Mouse (Mus musculus) bone marrow, adult 2 months (tissue): ENCODE results near the gene Bin2. TPM values are rescaled to one million over a fixed set of nuclear protein-coding genes. Genes with fewer than 3 reads are reported as not detected.

Source experiments
- H3K27ac ChIP-seq: fragments of 200-500 bp; 2 replicates; pipeline ENCODE4 v1.5.1; 2012; ENCODE audit warnings: low read depth, mild to moderate bottlenecking, control low read depth, inconsistent platforms, low read length; ENCODE audit not compliant: control insufficient read depth, poor library complexity, insufficient read depth
- H3K4me1 ChIP-seq: fragments of 200-500 bp; 2 replicates; pipeline ENCODE4 v1.6.1; 2011; ENCODE audit warnings: low read length; ENCODE audit not compliant: control insufficient read depth, insufficient read depth
- H3K4me3 ChIP-seq: fragments of 200-500 bp; replicated peaks from 2 replicates; pipeline ENCODE3; 2011; ENCODE audit warnings: mild to moderate bottlenecking, low read depth, low read length, control low read depth; ENCODE audit not compliant: control insufficient read depth
- CTCF ChIP-seq: fragments of 200-500 bp; IDR thresholded peaks from 2 replicates; pipeline ENCODE4 v1.5.1; 2011; ENCODE audit warnings: low read length, control low read depth; ENCODE audit not compliant: control insufficient read depth, insufficient read depth
- POLR2A ChIP-seq: fragments of 200-500 bp; IDR thresholded peaks from 2 replicates; pipeline ENCODE4 v1.6.1; 2011; ENCODE audit warnings: low read depth, mild to moderate bottlenecking, control low read depth, low read length, borderline replicate concordance; ENCODE audit not compliant: control insufficient read depth
- WGBS: fragments of 180-500 bp; shearing (Covaris S2); methylation state at CpG from one replicate; pipeline ENCODE4 v1.1.7; 2018; 5-methylcytosine and 5-hydroxymethylcytosine counted together
- polyA plus RNA-seq: library from polyadenylated mRNA; stranded (reverse); fragments of >200 nt; gene quantifications from 2 replicates; pipeline ENCODE4 v1.2.4, GENCODE M21; 2011; ENCODE audit warnings: low replicate concordance; ENCODE audit not compliant: missing spikeins, insufficient read depth, insufficient read length

The Bin2 gene
- polyA plus RNA-seq, 1 experiment: 139 TPM

- 39% methylated on average over 3 of the region's 3 CpGs for WGBS
- no peak overlapping the region for H3K4me3 ChIP-seq
- TF ChIP-seq CTCF (no peak), POLR2A (no peak)
- no peak overlapping the region for H3K27ac ChIP-seq
- H3K4me1 ChIP-seq: peaks cover 2% of the 10 kb centered on the region; the same call in 1 of the 2 replicates
Measured at GRCm38 (mm10) chr15:100680381-100680780, 11.0 kb upstream of the Bin2 start.

DNA sequence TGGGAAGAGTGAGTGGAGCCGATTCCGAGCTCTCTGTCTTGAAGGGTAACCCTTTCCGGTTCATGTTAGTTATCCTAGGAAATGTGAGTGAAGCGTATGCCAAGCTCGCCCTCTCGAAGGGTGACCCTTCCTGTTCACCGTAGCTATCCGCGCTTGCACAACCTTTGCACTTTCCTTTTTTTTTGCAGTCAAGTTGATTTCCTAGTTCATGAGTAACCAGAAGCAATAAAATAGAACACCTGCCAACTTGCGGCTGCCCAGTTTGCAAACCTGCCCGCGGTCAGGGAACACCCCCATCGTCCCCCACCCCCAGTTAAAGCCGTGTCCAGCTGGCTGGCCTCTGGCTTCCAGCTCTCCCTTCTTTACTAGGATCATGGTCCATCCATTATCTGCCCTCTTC lies 9.7 kb upstream of the Bin2 start:
- no peak for TF ChIP-seq CTCF
- TF ChIP-seq POLR2A: no peak
- peak overlapping the region; percentile 28 for H3K27ac ChIP-seq
- H3K4me3 ChIP-seq: no peak overlapping the region
- H3K4me1 ChIP-seq: peaks cover 3% of the 10 kb centered on the region; the same call in 1 of the 2 replicates
- WGBS: 41% methylated on average over 14 of the region's 14 CpGs

DNA sequence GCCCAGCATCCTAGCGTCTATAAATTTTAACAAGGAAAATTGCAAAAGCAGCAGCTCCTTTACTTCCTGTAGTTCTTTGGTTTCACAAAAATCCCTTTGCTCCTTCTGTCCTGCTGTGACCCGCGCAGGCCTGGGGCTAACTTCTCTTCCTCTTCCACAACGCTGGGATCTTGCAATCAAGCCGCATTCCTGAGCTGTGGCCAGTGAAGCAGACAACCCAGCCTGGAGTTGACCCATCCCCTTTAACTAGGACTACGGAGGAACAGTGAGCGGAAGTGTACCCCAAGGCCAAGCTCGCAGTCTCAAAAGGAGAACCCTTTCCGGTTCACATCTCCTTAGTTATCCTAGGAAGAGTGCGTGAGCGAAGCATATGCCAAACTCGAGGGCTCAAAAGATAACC lies 9.2 kb upstream of the Bin2 start:
- H3K4me3 ChIP-seq: no peak overlapping the region
- WGBS: 44% methylated on average over 12 of the region's 12 CpGs

DNA sequence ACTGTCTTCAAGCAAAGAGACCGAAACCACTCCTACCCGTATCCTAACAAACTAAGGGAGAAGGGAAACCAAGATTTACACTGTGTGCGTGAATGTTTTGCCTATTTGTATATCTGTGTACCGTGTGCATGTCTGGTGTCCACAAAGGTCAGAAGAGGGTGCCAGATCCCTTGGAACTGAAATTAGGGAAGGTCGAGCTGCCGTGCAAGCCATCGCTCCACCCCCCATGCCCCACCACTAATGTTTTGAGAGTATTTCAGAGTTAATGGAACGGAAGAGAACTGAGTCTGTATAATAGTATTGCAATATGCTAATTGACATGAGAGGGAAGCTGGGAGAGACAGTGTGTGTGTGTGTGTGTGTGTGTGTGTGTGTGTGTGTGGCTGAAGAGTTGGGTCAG lies 8.3 kb upstream of the Bin2 start:
- Histone ChIP-seq H3K4me3 (no peak overlapping the region), H3K4me1 (peaks cover 3% of the 10 kb centered on the region; the same call in 1 of the 2 replicates), H3K27ac (no peak overlapping the region; the same call in 1 of the 2 replicates)
- TF ChIP-seq CTCF (no peak), POLR2A (no peak)
- 46% methylated on average over 8 of the region's 8 CpGs for WGBS

More for the DNA sequence above, 9.2 kb upstream of the Bin2 start:
- Histone ChIP-seq H3K27ac (peak overlapping the region; percentile 28), H3K4me1 (peaks cover 3% of the 10 kb centered on the region; the same call in 1 of the 2 replicates)
- TF ChIP-seq CTCF (no peak), POLR2A (no peak)

DNA sequence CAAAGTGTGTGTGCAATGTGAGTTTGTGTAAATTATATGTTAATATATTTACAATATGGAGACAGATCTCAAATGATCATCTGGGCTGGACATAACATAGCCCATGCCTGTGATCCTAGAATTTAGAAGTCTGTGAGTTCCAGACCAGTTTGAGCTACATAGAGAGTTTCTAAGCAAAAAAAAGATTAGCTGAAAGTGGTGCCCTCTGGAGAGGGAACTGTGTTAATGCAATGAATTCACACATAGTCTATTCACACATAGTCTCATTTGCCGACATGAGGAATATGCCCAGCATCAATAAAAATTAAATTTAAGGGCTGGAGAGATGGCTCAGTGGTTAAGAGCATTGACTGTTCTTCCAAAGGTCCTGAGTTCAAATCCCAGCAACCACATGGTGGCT lies 7.2 kb upstream of the Bin2 start:
- TF ChIP-seq CTCF: no peak
- TF ChIP-seq POLR2A: no peak

GRCm38 (mm10) chr15:100675486-100675885 lies 6.1 kb upstream of the Bin2 start:
- WGBS: 43% methylated on average over 3 of the region's 3 CpGs
- peaks cover 3% of the 10 kb centered on the region; the same call in 1 of the 2 replicates for H3K4me1 ChIP-seq
- H3K4me3 ChIP-seq: no peak overlapping the region
- peak overlapping the region; percentile 34; the same call in 1 of the 2 replicates for H3K27ac ChIP-seq
- TF ChIP-seq POLR2A (no peak), CTCF (no peak)

More for the DNA sequence above, 7.2 kb upstream of the Bin2 start:
- WGBS: 62% methylated on average over 1 of the region's 1 CpGs
- H3K4me3 ChIP-seq: no peak overlapping the region
- peaks cover 3% of the 10 kb centered on the region; the same call in 1 of the 2 replicates for H3K4me1 ChIP-seq
- H3K27ac ChIP-seq: no peak overlapping the region

DNA sequence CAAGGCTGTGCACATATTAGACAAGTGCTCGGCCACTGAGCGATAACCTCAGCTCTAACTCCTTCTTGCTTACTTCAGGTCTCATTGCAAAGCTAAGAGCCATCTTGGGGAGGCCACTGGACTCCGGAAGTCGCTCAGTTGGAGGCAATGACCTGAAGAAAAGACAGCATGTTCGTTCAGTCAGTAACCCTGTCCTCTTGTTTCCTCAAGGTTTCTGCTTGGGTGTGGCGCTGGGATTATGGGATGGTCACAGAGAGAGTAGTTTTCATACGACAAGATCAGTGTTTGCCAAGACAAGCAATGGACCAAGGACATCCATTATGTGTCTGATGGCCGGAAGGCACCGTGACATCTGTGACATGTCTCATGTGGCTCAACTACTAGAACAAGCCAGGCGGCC lies 5.2 kb upstream of the Bin2 start:
- WGBS: 61% methylated on average over 10 of the region's 10 CpGs
- H3K27ac ChIP-seq: peak overlapping the region; percentile 21
- TF ChIP-seq CTCF (no peak), POLR2A (no peak)
- H3K4me3 ChIP-seq: no peak overlapping the region
- peaks cover 4% of the 10 kb centered on the region; the same call in 1 of the 2 replicates for H3K4me1 ChIP-seq

DNA sequence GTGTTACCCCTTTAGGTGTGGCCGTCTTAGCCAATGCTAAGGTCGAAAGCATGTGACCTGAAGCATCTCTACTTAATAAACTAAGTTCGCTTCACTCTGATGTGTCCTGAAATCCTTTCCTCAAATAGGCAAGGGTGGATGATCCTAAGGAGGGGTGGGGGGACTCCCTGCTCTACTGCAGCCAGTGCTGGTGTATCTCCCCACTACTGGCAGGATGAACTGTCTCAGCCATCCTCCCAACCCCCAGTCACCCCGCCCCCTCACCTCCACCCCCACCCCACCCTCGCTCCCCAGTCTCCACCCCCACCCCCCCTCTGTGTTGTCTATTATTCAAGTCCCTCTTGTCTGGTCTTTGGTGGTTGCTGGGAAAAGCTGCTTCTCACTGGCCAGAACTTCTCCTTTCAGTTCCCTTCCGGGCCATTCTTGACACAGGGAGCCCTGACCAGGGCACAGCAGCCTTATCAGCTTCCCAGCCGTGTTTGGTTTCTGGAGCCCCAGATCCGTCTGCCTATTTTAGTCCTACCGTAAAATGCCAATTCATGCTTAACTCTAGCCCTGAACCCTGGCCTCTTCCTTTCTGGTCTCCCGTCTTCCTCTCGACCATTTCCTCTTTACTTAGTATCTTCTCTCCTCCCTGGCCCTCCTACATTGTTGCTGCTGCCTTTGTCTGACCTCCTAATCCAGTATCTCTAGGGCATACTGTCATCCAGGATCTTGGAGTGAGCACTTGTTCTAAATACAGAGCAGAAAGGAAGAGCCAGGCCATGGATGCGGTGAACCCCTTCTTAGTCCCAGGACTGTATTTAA lies 4.4 kb upstream of the Bin2 start:
- WGBS: 7% methylated on average over 12 of the region's 12 CpGs
- TF ChIP-seq POLR2A (no peak), CTCF (no peak)
- no peak overlapping the region for H3K4me3 ChIP-seq
- peak overlapping the region; percentile 74 for H3K27ac ChIP-seq
- H3K4me1 ChIP-seq: peaks cover 6% of the 10 kb centered on the region; the same call in 1 of the 2 replicates
